Mouse (Mus musculus) cerebellum, adult 2 months (tissue): ENCODE measurements around the gene Tbcb. TPM values are rescaled to one million over a fixed set of nuclear protein-coding genes. Genes with fewer than 3 reads are reported as not detected.
"Not testable (repeated sequence)": the region's sequence is repeated elsewhere in the genome, so short reads cannot be mapped to it uniquely, and the experiment has no call there.

ENCODE experiments used
- DNase-seq, 2 experiments: peaks; one replicate each; pipeline ENCODE4 v3.0.0; 2021
- H3K27ac ChIP-seq: fragments of 200-500 bp; 2 replicates; pipeline ENCODE4 v1.5.1; 2012; ENCODE audit warnings: low read length, control low read depth, inconsistent platforms; ENCODE audit not compliant: insufficient read depth
- H3K27me3 ChIP-seq: fragments of 200-500 bp; 2 replicates; pipeline ENCODE4 v1.6.1; 2012; ENCODE audit warnings: inconsistent platforms, mild to moderate bottlenecking, low read length, moderate library complexity; ENCODE audit not compliant: control insufficient read depth, insufficient read depth
- H3K4me1 ChIP-seq: fragments of 200-500 bp; 2 replicates; pipeline ENCODE4 v1.6.1; 2011; ENCODE audit warnings: low read length; ENCODE audit not compliant: control insufficient read depth, insufficient read depth
- H3K4me3 ChIP-seq: fragments of 200-500 bp; replicated peaks from 2 replicates; pipeline ENCODE3; 2011; ENCODE audit warnings: mild to moderate bottlenecking, low read depth, low read length, control low read depth; ENCODE audit not compliant: insufficient read depth
- CTCF ChIP-seq: fragments of 200-500 bp; IDR thresholded peaks from 2 replicates; pipeline ENCODE4 v1.5.1; 2011; ENCODE audit warnings: low read depth, mild to moderate bottlenecking, control low read depth, low read length, moderate library complexity, borderline replicate concordance; ENCODE audit not compliant: insufficient read depth
- POLR2A ChIP-seq: fragments of 200-500 bp; IDR thresholded peaks from 2 replicates; pipeline ENCODE4 v1.6.1; 2011; ENCODE audit warnings: low read length, control low read depth, borderline replicate concordance; ENCODE audit not compliant: insufficient read depth
- WGBS: fragments of 180-500 bp; shearing (Covaris S2); methylation state at CpG from one replicate; pipeline ENCODE4 v1.1.7; 2018; 5-methylcytosine and 5-hydroxymethylcytosine counted together
- polyA plus RNA-seq: library from polyadenylated mRNA; depleted of rRNA; stranded (reverse); fragments of >200 nt; gene quantifications from 2 replicates; pipeline ENCODE4 v1.2.3, GENCODE M21; 2012

Tbcb gene
- polyA plus RNA-seq, 1 experiment: 147 TPM

DNA sequence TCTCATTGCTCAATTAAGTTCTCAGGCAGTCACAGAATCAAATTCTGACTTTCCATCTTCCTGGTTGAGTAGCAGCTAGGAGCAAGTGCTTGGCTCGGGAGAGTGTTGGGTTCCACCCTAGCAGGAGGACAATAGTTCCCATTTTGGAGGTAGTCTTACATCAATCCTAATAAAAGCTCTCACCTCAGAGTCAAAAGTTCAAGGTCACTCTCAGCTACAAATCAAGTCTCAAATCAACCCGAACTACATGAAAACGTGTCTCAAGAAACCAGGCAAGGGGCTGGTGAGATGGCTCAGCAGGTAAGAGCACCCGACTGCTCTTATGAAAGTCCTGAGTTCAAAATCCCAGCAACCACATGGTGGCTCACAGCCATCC lies 43.0 kb downstream of the Tbcb start:
- no peak for DNase-seq
- H3K4me3 ChIP-seq: no peak overlapping the region
- H3K27me3 ChIP-seq: no peaks in the 10 kb centered on the region
- H3K27ac ChIP-seq: peak overlapping the region; percentile 42
- H3K4me1 ChIP-seq: peaks cover 28% of the 10 kb centered on the region
- TF ChIP-seq CTCF (no peak), POLR2A (no peak)
- WGBS: 83% methylated on average over 4 of the region's 4 CpGs

DNA sequence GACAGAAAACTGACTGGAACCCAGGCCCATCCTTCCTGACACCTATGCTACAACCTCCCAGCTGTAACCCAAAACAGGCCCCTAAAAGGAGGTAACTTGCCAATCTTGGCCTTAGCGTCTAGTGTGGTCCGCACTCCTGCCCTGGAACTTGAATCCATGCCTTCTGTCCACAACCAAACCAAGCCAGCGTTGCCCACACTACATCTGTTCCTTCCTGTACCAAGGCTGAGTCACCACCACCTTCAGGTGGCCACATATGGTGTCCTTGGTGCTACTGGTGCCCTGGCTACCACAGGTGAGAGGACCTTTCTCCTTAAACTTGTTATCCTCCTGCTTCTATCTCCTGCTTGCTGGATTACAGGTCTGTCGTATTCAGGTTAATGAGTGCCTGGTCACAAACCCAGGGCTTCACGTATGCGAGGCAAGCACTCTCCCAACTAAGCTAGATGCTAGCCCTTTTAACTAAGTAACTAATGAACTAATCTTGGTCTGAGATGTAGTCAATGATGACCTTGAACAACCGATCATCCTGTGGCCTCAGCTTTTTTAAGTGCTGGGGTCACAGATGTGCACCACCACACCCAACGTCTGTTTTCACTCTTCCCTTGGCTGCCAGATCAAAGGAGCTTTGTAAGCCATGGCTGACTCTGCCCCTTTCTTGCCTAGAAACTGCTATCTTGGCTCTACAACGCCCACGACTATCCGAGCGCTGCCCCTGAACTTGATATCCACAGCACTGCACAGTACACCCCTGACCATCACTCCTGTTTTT lies 43.5 kb downstream of the Tbcb start:
- H3K27ac ChIP-seq: peak overlapping the region; percentile 42
- WGBS: 59% methylated on average over 12 of the region's 12 CpGs
- no peaks in the 10 kb centered on the region for H3K27me3 ChIP-seq
- no peak for TF ChIP-seq POLR2A
- no peak for TF ChIP-seq CTCF
- peaks cover 31% of the 10 kb centered on the region for H3K4me1 ChIP-seq
- peak in 1 of 2 experiments; percentile 74 for DNase-seq
- no peak overlapping the region for H3K4me3 ChIP-seq

DNA sequence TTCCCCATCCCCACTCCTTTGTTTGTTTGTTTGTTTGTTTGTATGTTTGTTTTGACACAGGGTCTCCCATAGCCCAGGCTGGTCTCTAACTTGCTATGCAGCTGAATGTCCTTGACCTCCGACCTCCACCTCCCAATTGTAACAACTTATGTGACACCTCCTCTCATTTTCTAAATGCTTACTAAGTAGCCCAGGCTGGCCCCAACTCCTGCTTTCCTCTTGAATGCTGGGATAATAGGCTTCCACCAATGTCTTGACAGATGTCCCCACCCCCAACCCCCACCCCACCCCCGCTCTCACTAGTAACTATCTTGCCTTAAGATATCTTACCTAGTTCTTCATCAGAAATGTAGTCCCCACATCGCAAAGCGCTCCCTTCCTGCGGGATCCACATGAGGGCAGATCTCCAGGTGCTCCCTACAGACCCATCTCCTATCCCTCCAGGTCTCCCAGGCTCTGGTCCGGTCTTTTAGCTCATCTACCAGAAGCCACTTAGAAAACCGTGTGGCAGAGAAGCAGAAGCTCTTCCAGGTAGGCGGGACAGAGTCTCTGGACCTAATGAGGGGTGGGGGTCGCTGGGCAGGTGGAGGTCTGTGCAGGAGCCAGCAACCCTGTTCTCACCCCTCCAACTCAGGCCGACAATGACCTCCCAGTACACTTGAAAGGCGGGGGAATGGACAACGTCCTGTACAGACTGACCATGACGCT lies 47.3 kb downstream of the Tbcb start:
- no peak overlapping the region for H3K4me3 ChIP-seq
- WGBS: 72% methylated on average over 13 of the region's 13 CpGs
- peaks cover 30% of the 10 kb centered on the region for H3K4me1 ChIP-seq
- TF ChIP-seq CTCF: no peak
- TF ChIP-seq POLR2A: no peak
- no peaks in the 10 kb centered on the region for H3K27me3 ChIP-seq
- DNase-seq: no peak
- peak overlapping the region; percentile 24; the same call in 1 of the 2 replicates for H3K27ac ChIP-seq

DNA sequence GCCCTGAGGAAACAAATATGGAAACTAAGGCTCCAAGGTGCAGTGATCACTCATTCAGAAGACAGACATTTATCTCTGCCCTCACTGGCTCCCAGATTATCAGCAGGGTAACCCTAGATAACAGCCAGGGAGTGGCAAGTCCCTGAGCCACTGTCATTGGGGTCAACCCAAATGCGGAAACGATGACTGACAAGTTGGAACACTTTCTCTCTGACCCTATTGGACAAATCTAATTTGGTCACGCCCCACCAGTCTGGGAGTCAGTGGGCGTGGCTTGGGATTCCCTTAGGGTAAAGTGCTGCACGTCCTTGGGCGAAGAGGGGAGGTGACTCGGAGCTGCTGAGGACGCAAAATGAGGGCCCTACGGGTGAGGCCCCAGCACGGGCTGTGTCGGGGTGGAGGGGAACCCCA lies 48.2 kb downstream of the Tbcb start, which contains the start of gene Cox7a1:
Cox7a1 (plus strand) TSS at position 266 of the 411 bp plus-strand sequence.
- H3K27me3 ChIP-seq: no peaks in the 10 kb centered on the region
- 8% methylated on average over 11 of the region's 11 CpGs for WGBS
- peak; percentile 68 to 78 for DNase-seq
- peak within 1 kb of the TSS; percentile 5 for H3K4me3 ChIP-seq
- no peak for TF ChIP-seq POLR2A
- no peak for TF ChIP-seq CTCF
- H3K27ac ChIP-seq: peak within 1 kb of the TSS; percentile 24; the same call in 1 of the 2 replicates
- H3K4me1 ChIP-seq: peaks cover 28% of the 10 kb centered on the region

- not testable (repeated sequence) for H3K4me3 ChIP-seq, H3K27me3 ChIP-seq, DNase-seq, H3K27ac ChIP-seq
- whole genome bisulfite sequencing: 78% methylated on average over 6 of the region's 7 CpGs
- H3K4me1 ChIP-seq: peaks cover 21% of the 10 kb centered on the region
These were observed 48.9 kb downstream of the Tbcb start for GRCm38 (mm10) chr7:30183189-30183588.

DNA sequence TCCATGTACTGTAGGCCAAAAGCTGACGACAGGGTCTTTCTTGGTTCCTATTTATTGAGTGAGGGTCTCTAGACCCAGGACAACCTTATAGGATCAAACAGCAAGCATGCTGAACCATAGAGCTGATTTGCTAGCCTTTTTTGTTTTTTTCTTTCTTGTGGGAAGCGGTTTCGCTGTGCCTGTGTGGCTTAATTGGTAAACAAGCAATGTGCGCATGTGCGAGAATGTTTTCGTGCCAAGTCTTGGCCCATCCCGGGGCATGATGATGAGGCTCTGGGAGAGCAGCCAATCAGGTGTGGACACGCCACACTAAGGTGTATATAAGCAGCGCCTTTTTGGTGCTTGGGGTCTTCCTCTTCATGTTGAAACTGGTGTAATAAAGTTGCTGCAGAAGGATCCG lies 50.1 kb downstream of the Tbcb start:
- peak overlapping the region; percentile 89 for H3K27ac ChIP-seq
- H3K4me1 ChIP-seq: peaks cover 10% of the 10 kb centered on the region
- not testable (repeated sequence) for H3K4me3 ChIP-seq, DNase-seq, H3K27me3 ChIP-seq
- WGBS: 67% methylated on average over 10 of the region's 10 CpGs

- Histone ChIP-seq H3K27ac (peak overlapping the region; percentile 89), H3K4me1 (peaks cover 9% of the 10 kb centered on the region), H3K4me3 (no peak overlapping the region), H3K27me3 (no peaks in the 10 kb centered on the region)
- peak; percentile 78 to 83 for DNase-seq
- 3% methylated on average over 4 of the region's 4 CpGs for WGBS
- TF ChIP-seq POLR2A (no peak), CTCF (peak; percentile 91)
These were observed 50.8 kb downstream of the Tbcb start for GRCm38 (mm10) chr7:30181308-30181707.

GRCm38 (mm10) chr7:30178256-30178655 lies 53.8 kb downstream of the Tbcb start:
- 89% methylated on average over 11 of the region's 11 CpGs for WGBS
- Histone ChIP-seq H3K4me1 (peaks cover 4% of the 10 kb centered on the region; the same call in 1 of the 2 replicates), H3K4me3 (no peak overlapping the region), H3K27ac (no peak overlapping the region), H3K27me3 (no peaks in the 10 kb centered on the region)
- TF ChIP-seq POLR2A (no peak), CTCF (no peak)
- no peak for DNase-seq
